Mouse (Mus musculus) hindbrain, postnatal 0 days (tissue): ENCODE results near the gene Sp1. TPM values are rescaled to one million over a fixed set of nuclear protein-coding genes. Genes with fewer than 3 reads are reported as not detected.

Source experiments
- ATAC-seq: fragments of 200-750 bp; cut with Nextera tagmentation; 2 replicates; pipeline ENCODE4 v1.8.0; 2017; ENCODE audit warnings: mild to moderate bottlenecking, moderate TSS enrichment, moderate library complexity
- DNase-seq: peaks from one replicate; pipeline ENCODE4 v3.0.0-alpha.2; 2015; ENCODE audit warnings: low spot score
- H3K27ac ChIP-seq: fragments of 300-500 bp; sonication (generic); 2 replicates; pipeline ENCODE4 v1.5.1; 2014; ENCODE audit warnings: mild to moderate bottlenecking
- H3K27me3 ChIP-seq: fragments of 300-500 bp; sonication (generic); 2 replicates; pipeline ENCODE4 v1.6.1; 2014; ENCODE audit warnings: low read length, mixed read lengths; ENCODE audit not compliant: insufficient read depth
- H3K36me3 ChIP-seq: fragments of 300-500 bp; sonication (generic); 2 replicates; pipeline ENCODE4 v1.6.1; 2014; ENCODE audit warnings: low read length, mixed read lengths; ENCODE audit not compliant: insufficient read depth
- H3K4me1 ChIP-seq: fragments of 300-500 bp; sonication (generic); 2 replicates; pipeline ENCODE4 v1.6.1; 2014; ENCODE audit warnings: antibody characterized with exemption, low read length, mixed read lengths; ENCODE audit not compliant: insufficient read depth
- H3K4me2 ChIP-seq: fragments of 300-500 bp; sonication (generic); 2 replicates; pipeline ENCODE4 v1.6.1; 2014; ENCODE audit warnings: low read depth, mild to moderate bottlenecking, low read length, moderate library complexity, mixed read lengths
- H3K4me3 ChIP-seq: fragments of 300-500 bp; sonication (generic); 2 replicates; pipeline ENCODE4 v1.5.1; 2014; ENCODE audit warnings: low read length
- H3K9ac ChIP-seq: fragments of 300-500 bp; sonication (generic); replicated peaks from 2 replicates; pipeline ENCODE4 v1.6.1; 2014; ENCODE audit warnings: mild to moderate bottlenecking, low read length, moderate library complexity, mixed read lengths
- H3K9me3 ChIP-seq: fragments of 300-500 bp; sonication (generic); 2 replicates; pipeline ENCODE4 v1.6.1; 2016; ENCODE audit warnings: low read length, mixed read lengths
- CTCF ChIP-seq: IDR thresholded peaks from 2 replicates; pipeline ENCODE4 v1.5.1; 2016; ENCODE audit warnings: antibody characterized with exemption, control low read depth, low read depth
- WGBS: fragments of 180-500 bp; shearing (Covaris S2); extraction: QIAGEN DNeasy Blood & Tissue Kit; methylation state at CpG from one replicate; pipeline ENCODE4 v1.1.7; 2014; 5-methylcytosine and 5-hydroxymethylcytosine counted together
- polyA plus RNA-seq: library from polyadenylated mRNA; unstranded; fragments of >200 nt; fragmentation: Nextera tagmentation; extraction: Ambion mirVana; gene quantifications from 2 replicates; pipeline ENCODE4 v1.2.1, GENCODE M21; 2015
- total RNA-seq: library from RNA; depleted of rRNA; stranded (reverse); fragments of >200 nt; gene quantifications from 2 replicates; pipeline ENCODE4 v1.2.3, GENCODE M21; 2014

The Sp1 gene
- total and polyA plus RNA-seq, 2 experiments from 2014 or later: 3.0 to 26.0 TPM

DNA sequence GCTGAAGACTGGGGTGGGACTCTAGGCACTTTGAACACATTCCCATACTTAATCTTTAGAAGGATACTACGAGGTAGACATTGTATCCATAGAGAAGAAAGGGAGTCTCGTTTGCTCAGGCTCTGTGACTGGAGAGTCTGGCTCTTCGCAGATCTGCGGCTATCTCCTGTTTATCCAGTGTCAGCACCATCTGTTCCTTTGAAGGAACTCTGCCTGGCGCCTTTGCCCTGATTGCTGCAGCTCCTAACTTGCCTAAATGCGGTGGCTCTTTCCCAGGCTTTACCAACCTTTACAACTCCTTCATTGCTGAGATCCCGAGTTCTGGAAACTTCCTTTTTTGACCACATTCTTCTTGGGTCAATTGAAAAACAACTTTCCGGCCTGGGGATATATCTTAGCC, 43.4 kb downstream of the Sp1 start:
- no peak for TF ChIP-seq CTCF
- H3K27me3 ChIP-seq: no peaks in the 10 kb centered on the region
- H3K4me1 ChIP-seq: no peaks in the 10 kb centered on the region
- H3K36me3 ChIP-seq: no peaks in the 10 kb centered on the region
- H3K9me3 ChIP-seq: no peaks in the 10 kb centered on the region
- H3K9ac ChIP-seq: no peak overlapping the region
- H3K27ac ChIP-seq: no peak overlapping the region
- ATAC-seq: no peak
- no peak for DNase-seq
- 72% methylated on average over 8 of the region's 8 CpGs for WGBS
- H3K4me3 ChIP-seq: no peak overlapping the region
- no peak overlapping the region for H3K4me2 ChIP-seq

DNA sequence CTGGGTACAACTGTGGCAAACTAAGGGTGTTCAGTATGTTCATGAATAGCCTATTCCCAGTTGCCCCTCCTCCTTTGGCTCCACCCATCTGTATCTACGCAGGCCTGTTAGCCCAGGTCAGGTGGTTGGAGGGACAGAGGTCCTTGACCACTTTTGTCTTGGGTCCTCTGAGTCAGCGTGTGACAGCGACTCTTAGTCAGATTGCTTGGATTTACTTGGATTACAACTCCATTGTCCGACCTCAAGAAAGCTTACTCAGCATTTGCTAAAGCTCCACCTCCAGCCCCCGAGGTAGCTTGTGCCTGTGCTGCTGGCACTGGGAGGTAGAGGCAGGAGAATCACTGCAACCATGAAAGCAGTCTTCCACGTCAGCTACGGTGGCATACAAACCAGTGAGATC, 45.0 kb downstream of the Sp1 start:
- Histone ChIP-seq H3K4me2 (no peak overlapping the region), H3K4me3 (no peak overlapping the region), H3K36me3 (no peaks in the 10 kb centered on the region), H3K4me1 (no peaks in the 10 kb centered on the region), H3K9ac (no peak overlapping the region), H3K27ac (no peak overlapping the region), H3K9me3 (no peaks in the 10 kb centered on the region), H3K27me3 (no peaks in the 10 kb centered on the region)
- no peak for DNase-seq
- no peak for TF ChIP-seq CTCF
- 32% methylated on average over 7 of the region's 7 CpGs for WGBS
- no peak for ATAC-seq

DNA sequence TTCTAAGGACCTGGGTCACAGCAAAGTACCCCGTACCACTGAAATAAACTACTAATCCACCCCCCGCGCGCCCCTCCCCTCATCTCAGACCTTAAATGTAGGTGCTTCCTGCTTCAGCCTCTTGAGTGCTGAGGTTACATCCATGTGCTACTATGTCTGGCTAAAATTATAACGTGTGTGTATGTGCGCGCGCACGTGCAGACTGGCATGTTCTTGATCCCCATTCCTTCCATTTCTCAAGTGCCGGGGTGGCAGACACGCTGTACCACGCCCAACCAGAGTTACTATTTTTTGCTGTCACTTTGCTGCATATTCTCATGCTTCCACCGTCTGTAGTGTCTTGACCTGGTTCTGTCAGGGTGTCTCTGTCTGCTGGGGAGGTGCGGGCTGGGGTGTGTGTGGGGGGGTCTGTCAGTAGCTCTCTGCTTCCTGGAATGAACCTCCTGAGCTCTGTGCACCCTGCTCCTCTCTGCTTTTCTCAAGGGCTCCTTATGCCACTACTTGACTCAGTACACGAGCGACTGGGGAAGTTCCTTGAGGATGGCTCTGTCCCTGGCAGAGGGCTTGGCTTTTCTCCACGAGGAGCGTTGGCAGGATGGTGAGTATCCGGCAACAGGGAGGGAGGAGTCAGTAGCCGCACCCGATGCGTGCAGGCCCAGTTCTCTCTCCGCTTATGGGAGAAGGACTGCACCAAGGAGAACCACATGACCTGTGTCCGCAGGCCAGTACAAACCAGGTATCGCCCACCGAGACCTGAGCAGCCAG, 45.9 kb downstream of the Sp1 start:
- Histone ChIP-seq H3K9me3 (no peaks in the 10 kb centered on the region), H3K4me2 (no peak overlapping the region), H3K9ac (no peak overlapping the region), H3K4me3 (no peak overlapping the region), H3K36me3 (no peaks in the 10 kb centered on the region), H3K4me1 (no peaks in the 10 kb centered on the region), H3K27me3 (no peaks in the 10 kb centered on the region), H3K27ac (no peak overlapping the region)
- TF ChIP-seq CTCF: no peak
- ATAC-seq (no peak), DNase-seq (no peak)
- 78% methylated on average over 26 of the region's 26 CpGs for WGBS

DNA sequence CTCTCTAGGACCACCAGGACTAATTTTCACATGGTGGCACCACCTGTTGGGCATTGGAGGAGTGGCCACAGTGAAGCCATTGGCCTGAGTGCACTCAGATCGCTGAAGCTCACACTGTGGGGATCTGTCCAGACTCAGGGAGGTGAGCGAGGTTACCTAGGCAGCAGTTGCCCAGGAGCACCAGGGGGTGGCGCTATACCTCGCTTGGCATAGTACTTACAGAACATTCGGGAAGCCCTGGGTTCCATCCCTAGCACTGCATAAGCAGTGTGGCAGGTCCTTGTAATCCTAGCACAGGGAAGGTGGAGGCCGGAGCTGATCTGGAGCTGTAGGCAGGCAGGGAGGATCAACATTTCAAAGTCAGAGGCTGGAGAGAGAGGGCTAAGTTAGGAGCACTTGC, 50.0 kb downstream of the Sp1 start:
- Histone ChIP-seq H3K9ac (no peak overlapping the region), H3K4me2 (no peak overlapping the region), H3K4me1 (no peaks in the 10 kb centered on the region), H3K9me3 (no peaks in the 10 kb centered on the region), H3K36me3 (no peaks in the 10 kb centered on the region), H3K27me3 (no peaks in the 10 kb centered on the region), H3K27ac (no peak overlapping the region), H3K4me3 (no peak overlapping the region)
- ATAC-seq (no peak), DNase-seq (peak; percentile 14)
- peak; percentile 49 for TF ChIP-seq CTCF
- WGBS: 41% methylated on average over 6 of the region's 6 CpGs

DNA sequence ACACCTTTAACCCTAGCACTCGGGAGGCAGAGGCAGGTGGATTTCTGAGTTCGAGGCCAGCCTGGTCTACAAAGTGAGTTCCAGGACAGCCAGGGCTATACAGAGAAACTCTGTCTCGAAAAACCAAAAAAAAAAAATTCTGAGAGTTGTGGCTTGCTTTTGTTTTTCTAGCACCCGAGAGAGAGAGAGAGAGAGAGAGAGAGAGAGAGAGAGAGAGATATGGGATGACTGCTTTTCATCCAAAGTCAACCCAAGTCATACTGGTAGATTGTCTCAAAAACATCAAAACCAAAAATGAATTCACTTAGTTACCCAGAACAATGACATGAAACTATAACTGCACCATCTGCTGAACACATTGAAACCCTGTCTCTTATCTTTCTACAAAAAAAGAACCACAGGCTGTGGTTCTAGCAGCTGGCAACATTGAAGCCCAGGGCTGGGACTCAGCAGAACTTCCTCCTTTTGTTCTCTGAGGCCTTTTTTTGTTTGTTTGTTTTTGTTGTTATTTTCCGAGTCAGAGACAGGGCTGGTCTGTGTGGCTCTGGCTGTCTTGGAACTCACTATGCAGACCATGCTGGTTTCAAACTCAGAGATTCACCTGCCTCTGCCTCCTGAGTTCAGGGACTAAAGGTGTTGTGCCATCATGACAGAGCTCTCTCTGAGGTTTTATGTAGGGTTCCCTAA, 52.2 kb downstream of the Sp1 start:
- H3K4me2 ChIP-seq: peak overlapping the region; percentile 74
- no peaks in the 10 kb centered on the region for H3K9me3 ChIP-seq
- no peak for DNase-seq
- ATAC-seq: no peak
- peak overlapping the region; percentile 48; the same call in 1 of the 2 replicates for H3K9ac ChIP-seq
- H3K4me1 ChIP-seq: no peaks in the 10 kb centered on the region
- no peaks in the 10 kb centered on the region for H3K27me3 ChIP-seq
- WGBS: 72% methylated on average over 5 of the region's 5 CpGs
- H3K36me3 ChIP-seq: no peaks in the 10 kb centered on the region; the same call in 1 of the 2 replicates
- H3K27ac ChIP-seq: no peak overlapping the region
- peak overlapping the region; percentile 46 for H3K4me3 ChIP-seq
- TF ChIP-seq CTCF: no peak

DNA sequence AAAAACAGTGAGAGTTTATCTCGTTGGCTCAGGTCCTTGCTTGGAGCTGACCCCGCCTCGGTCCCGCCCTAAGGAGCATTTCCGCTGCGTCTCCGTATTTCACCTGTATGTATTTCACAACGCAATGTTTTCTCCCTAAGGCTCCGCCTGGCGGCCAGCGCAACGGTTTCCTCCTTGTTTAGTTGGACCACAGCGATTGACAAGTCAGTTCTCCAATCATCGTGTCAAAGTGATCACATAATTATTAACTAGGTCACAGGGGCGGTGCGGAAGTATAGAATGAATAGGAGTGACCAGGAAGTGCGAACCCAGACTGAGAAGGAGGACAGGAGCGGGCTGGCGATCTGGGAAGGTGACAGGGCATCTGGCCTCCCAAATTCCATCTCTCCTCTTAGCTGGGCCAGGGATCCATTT, 53.0 kb downstream of the Sp1 start, which contains the start of gene Prr13:
Prr13 (plus strand) TSS at position 125 of the 414 bp plus-strand sequence.
- H3K27ac ChIP-seq: peak within 1 kb of the TSS; percentile 67; the same call in 1 of the 2 replicates
- DNase-seq (peak; percentile 97), ATAC-seq (peak; percentile 92)
- peak within 1 kb of the TSS; percentile 48 for H3K9ac ChIP-seq
- TF ChIP-seq CTCF: peak; percentile 82
- H3K4me1 ChIP-seq: no peaks in the 10 kb centered on the region
- H3K36me3 ChIP-seq: no peaks in the 10 kb centered on the region; the same call in 1 of the 2 replicates
- H3K4me2 ChIP-seq: peak within 1 kb of the TSS; percentile 74
- H3K4me3 ChIP-seq: peak within 1 kb of the TSS; percentile 46
- H3K9me3 ChIP-seq: no peaks in the 10 kb centered on the region
- no peaks in the 10 kb centered on the region for H3K27me3 ChIP-seq
- WGBS: under 1% methylated on average over 19 of the region's 19 CpGs
